Mouse (Mus musculus) erythroblast, embryonic 14.5 days (primary cell): ENCODE measurements around the gene Npas2. TPM values are rescaled to one million over a fixed set of nuclear protein-coding genes. Genes with fewer than 3 reads are reported as not detected.

Experiments used
- H3K27me3 ChIP-seq: 2 replicates; pipeline ENCODE4 v1.6.1; 2012; ENCODE audit warnings: inconsistent platforms; ENCODE audit not compliant: control insufficient read depth
- H3K36me3 ChIP-seq: 2 replicates; pipeline ENCODE4 v1.6.1; 2012; ENCODE audit warnings: mild to moderate bottlenecking, inconsistent platforms; ENCODE audit not compliant: control insufficient read depth
- H3K4me1 ChIP-seq: 2 replicates; pipeline ENCODE4 v1.6.1; 2012; ENCODE audit warnings: inconsistent platforms; ENCODE audit not compliant: control insufficient read depth
- H3K4me3 ChIP-seq: replicated peaks from 2 replicates; pipeline ENCODE3; 2012; ENCODE audit warnings: moderate library complexity, mild to moderate bottlenecking, inconsistent platforms
- H3K9me3 ChIP-seq: 2 replicates; pipeline ENCODE4 v1.6.1; 2012; ENCODE audit warnings: low read length, inconsistent platforms, mixed read lengths; ENCODE audit not compliant: control insufficient read depth
- GATA1 ChIP-seq: IDR thresholded peaks from 2 replicates; pipeline ENCODE4 v1.6.1; 2012; ENCODE audit warnings: low read length, inconsistent platforms, mixed read lengths
- TAL1 ChIP-seq: IDR thresholded peaks from 3 replicates; pipeline ENCODE4 v1.6.1; 2012; ENCODE audit warnings: low read length, inconsistent platforms, mixed read lengths
- polyA plus RNA-seq: library from polyadenylated mRNA; stranded (reverse); fragments of >175 nt; gene quantifications from 2 replicates; pipeline ENCODE4 v1.2.3, GENCODE M21; 2012

The Npas2 gene
- polyA plus RNA-seq, 1 experiment: not detected

- TF ChIP-seq GATA1 (no peak), TAL1 (no peak)
- Histone ChIP-seq H3K4me3 (no peak overlapping the region), H3K36me3 (no peaks in the 10 kb centered on the region), H3K27me3 (no peaks in the 10 kb centered on the region), H3K9me3 (no peaks in the 10 kb centered on the region), H3K4me1 (no peaks in the 10 kb centered on the region)
Measured at GRCm38 (mm10) chr1:39240860-39241584, 47.5 kb downstream of the Npas2 start.

DNA sequence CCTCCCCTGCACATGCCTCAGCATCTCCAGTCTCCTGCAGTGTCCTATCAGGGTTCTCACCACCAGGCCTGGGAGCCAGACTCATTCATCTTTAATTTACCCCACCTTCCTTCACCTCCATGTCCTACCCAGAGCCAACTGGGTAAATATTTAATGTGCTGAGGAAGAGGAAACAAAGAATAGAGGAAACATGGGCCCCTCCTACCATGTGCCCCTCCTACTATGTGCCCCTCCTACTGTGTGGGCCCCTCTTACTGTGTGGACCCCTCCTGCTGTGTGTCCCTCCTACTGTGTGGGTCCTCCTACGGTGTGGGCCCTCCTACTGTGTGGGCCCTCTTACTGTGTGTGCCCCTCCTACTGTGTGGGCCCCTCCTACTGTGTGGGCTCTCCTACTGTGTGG lies 51.2 kb downstream of the Npas2 start:
- TF ChIP-seq GATA1 (no peak), TAL1 (no peak)
- H3K36me3 ChIP-seq: no peaks in the 10 kb centered on the region
- no peaks in the 10 kb centered on the region for H3K4me1 ChIP-seq
- H3K4me3 ChIP-seq: no peak overlapping the region
- no peaks in the 10 kb centered on the region for H3K27me3 ChIP-seq
- H3K9me3 ChIP-seq: no peaks in the 10 kb centered on the region

GRCm38 (mm10) chr1:39251679-39252078 lies 58.1 kb downstream of the Npas2 start:
- Histone ChIP-seq H3K4me3 (no peak overlapping the region), H3K27me3 (no peaks in the 10 kb centered on the region), H3K36me3 (no peaks in the 10 kb centered on the region), H3K4me1 (no peaks in the 10 kb centered on the region), H3K9me3 (no peaks in the 10 kb centered on the region)
- TF ChIP-seq GATA1 (no peak), TAL1 (no peak)

DNA sequence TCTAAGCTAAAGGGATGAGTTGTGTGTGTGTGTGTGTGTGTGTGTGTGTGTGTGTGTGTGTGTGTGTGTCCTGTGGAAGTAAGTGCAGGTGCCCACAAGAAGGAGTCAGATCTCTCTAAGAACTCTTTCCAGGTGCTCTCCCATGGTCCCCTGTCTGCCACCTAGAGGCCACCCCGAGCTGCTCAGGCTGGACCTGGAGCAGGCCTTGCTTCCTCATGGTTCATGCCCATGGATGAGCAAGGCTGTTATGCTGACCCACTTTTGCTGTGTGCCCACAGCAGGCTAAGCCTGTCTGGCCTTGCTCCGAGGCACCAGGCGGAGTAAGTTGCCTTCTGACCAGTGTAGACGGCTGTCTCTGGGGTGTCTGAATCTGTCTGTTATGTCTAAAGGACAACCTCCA lies 60.2 kb downstream of the Npas2 start:
- no peak overlapping the region for H3K4me3 ChIP-seq
- H3K4me1 ChIP-seq: no peaks in the 10 kb centered on the region
- H3K9me3 ChIP-seq: no peaks in the 10 kb centered on the region
- H3K36me3 ChIP-seq: no peaks in the 10 kb centered on the region
- TF ChIP-seq TAL1: no peak
- TF ChIP-seq GATA1: no peak
- H3K27me3 ChIP-seq: no peaks in the 10 kb centered on the region

DNA sequence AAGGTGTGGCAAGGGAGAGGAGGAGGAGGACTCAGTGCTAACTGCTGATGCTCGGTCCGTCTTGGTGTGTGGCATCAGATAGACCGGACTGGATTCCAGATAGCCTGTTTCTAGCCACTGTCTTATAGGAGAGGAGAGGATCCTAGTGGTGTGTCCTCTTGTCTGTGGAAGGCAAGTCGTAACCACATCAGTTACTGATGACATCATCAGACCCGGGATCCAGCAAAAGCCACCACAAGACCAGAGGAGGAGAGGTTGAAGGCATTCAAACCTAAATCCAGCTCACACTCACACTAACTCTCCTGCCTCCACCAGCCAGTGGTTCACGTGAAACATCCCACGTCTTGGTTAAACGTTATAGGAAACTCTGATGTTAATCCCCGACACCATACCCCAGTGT lies 62.5 kb downstream of the Npas2 start:
- TF ChIP-seq GATA1 (no peak), TAL1 (no peak)
- no peaks in the 10 kb centered on the region for H3K9me3 ChIP-seq
- H3K36me3 ChIP-seq: no peaks in the 10 kb centered on the region
- no peak overlapping the region for H3K4me3 ChIP-seq
- H3K27me3 ChIP-seq: no peaks in the 10 kb centered on the region
- no peaks in the 10 kb centered on the region for H3K4me1 ChIP-seq

DNA sequence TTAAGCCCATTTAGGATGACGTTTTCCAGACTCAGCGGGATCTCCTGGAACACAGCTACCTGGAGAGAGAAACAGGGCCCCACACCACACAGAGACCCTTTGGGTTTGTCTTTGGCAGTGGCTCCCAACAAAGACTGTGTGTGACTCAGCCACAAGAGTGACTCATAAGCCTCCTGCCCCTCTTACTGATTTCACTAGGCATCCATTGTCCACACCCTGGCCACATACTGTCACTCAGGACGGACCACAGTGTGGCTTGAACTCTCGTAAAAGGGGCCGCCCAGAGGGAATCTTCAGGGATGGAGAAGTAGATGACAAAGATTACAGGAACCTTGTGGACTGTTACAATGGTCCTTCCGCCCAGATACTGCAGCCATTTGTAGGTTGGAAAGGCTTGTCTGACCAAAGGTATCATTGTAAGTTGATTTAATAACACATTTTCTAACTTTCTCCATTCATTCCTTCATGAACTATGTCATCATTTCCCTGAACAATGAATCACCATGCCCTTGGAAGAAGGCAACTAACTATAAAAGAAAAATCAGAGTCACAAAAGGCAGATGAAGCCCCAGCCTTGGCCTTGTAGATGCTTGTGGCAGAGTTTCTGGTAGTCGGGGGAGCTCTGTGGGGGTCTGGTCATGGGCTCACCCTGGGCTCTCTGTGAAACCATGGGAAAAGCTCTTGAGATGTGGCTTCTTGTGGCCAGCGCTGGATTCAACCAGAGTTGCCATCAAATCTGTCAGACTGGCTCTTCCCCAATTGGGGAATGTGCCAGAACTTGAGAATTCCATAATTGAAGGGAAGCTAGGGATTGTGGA lies 63.2 kb downstream of the Npas2 start:
- Histone ChIP-seq H3K4me1 (no peaks in the 10 kb centered on the region), H3K4me3 (no peak overlapping the region), H3K27me3 (no peaks in the 10 kb centered on the region), H3K36me3 (no peaks in the 10 kb centered on the region), H3K9me3 (no peaks in the 10 kb centered on the region)
- TF ChIP-seq TAL1: no peak
- TF ChIP-seq GATA1: no peak

DNA sequence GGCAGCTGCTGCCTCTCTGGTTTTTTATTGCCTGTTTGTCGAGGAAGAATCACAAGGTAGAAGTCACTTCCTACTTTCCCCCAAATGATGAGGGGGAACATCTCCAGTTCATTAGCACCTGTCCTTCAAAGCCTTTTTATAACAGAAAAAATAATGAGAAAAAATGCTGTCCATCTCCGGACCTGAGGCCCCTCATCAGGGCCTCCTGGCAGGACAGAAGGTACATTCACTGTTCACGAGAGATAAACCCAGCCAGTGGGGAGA lies 63.7 kb downstream of the Npas2 start:
- no peaks in the 10 kb centered on the region for H3K9me3 ChIP-seq

DNA sequence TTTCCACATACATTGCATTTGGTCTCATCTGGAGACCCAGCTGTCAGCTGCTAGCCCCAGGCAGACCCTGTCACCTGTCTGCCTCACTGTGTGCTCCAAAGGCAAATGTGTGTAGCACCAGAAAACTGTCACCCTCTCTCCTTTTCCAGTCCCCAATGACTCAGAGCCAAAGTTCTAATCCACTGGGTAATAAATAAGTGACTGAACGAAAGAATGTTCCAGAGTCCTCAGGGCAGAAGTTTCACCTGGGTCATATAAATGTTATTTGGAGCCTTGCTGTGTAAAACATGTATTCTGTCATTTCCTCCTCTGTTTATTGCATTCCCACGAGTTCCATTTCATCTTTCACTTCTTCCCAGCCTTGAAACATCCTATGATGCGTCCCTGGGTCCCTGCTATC lies 66.1 kb downstream of the Npas2 start:
- Histone ChIP-seq H3K4me3 (no peak overlapping the region), H3K4me1 (no peaks in the 10 kb centered on the region), H3K27me3 (no peaks in the 10 kb centered on the region), H3K36me3 (no peaks in the 10 kb centered on the region), H3K9me3 (no peaks in the 10 kb centered on the region)
- no peak for TF ChIP-seq TAL1
- no peak for TF ChIP-seq GATA1

More for the DNA sequence above, 63.7 kb downstream of the Npas2 start:
- no peak for TF ChIP-seq GATA1
- no peak for TF ChIP-seq TAL1
- H3K27me3 ChIP-seq: no peaks in the 10 kb centered on the region
- H3K4me3 ChIP-seq: no peak overlapping the region
- H3K36me3 ChIP-seq: no peaks in the 10 kb centered on the region
- H3K4me1 ChIP-seq: no peaks in the 10 kb centered on the region

- Histone ChIP-seq H3K4me3 (no peak overlapping the region), H3K9me3 (no peaks in the 10 kb centered on the region), H3K36me3 (no peaks in the 10 kb centered on the region), H3K27me3 (no peaks in the 10 kb centered on the region), H3K4me1 (no peaks in the 10 kb centered on the region)
- no peak for TF ChIP-seq TAL1
- no peak for TF ChIP-seq GATA1
Measured at GRCm38 (mm10) chr1:39260183-39260978, 66.8 kb downstream of the Npas2 start.
